Mouse (Mus musculus): ENCODE measurements around the gene Rab11fip3. TPM values are rescaled to one million over a fixed set of nuclear protein-coding genes. Genes with fewer than 3 reads are reported as not detected.
A peak's percentile ranks its signal among the peaks of the same experiment; 100 is the strongest.
"Not testable (repeated sequence)": the region's sequence is repeated elsewhere in the genome, so short reads cannot be mapped to it uniquely, and the experiment has no call there.

Rab11fip3 gene
- polyA plus RNA-seq (2014; fragmentation: Nextera tagmentation; extraction: Ambion mirVana): 27.4 and 28.6 TPM in 2 replicates

GRCm38 (mm10) chr17:26068831-26069739 lies at the start of gene Rab11fip3:
Gene Rab11fip3, minus strand, starts transcription at chr17:26069555.
- Histone ChIP-seq H3K27ac (replicated peaks; ENCODE audit: low read depth, low read length) (peak within 1 kb of the TSS; percentile 95), H3K4me1 (ENCODE audit: control insufficient read depth, insufficient read depth, low read length) (peaks cover 37% of the 10 kb centered on the region), H3K9me3 (ENCODE audit: control insufficient read depth, low read length) (no peaks in the 10 kb centered on the region), H3K4me3 (replicated peaks; ENCODE audit: low read depth, low read length) (peak within 1 kb of the TSS; percentile 83), H3K36me3 (ENCODE audit: control insufficient read depth, insufficient read depth, low read length) (peaks cover 11% of the 10 kb centered on the region), H3K9ac (replicated peaks; ENCODE audit: low read length) (peak within 1 kb of the TSS; percentile 91), H3K27me3 (ENCODE audit: control insufficient read depth, insufficient read depth, low read length) (no peaks in the 10 kb centered on the region), H3K4me2 (ENCODE audit: low read length) (peak within 1 kb of the TSS; percentile 100)
- DNase-seq: peak; percentile 97
- WGBS: under 1% methylated on average over 89 of the region's 94 CpGs
- peak; percentile 94 for ATAC-seq (ENCODE audit: low FRiP score, low TSS enrichment)

GRCm38 (mm10) chr17:26116503-26117258 lies 47.3 kb upstream of the Rab11fip3 start:
- Histone ChIP-seq H3K27ac (replicated peaks; ENCODE audit: low read depth, low read length) (no peak overlapping the region), H3K9ac (replicated peaks; ENCODE audit: low read length) (no peak overlapping the region), H3K4me1 (ENCODE audit: control insufficient read depth, insufficient read depth, low read length) (peaks cover 5% of the 10 kb centered on the region), H3K4me2 (ENCODE audit: low read length) (no peak overlapping the region), H3K36me3 (ENCODE audit: control insufficient read depth, insufficient read depth, low read length) (no peaks in the 10 kb centered on the region), H3K27me3 (ENCODE audit: control insufficient read depth, insufficient read depth, low read length) (peaks cover 41% of the 10 kb centered on the region), H3K9me3 (ENCODE audit: control insufficient read depth, low read length) (no peaks in the 10 kb centered on the region), H3K4me3 (replicated peaks; ENCODE audit: low read depth, low read length) (no peak overlapping the region)
- DNase-seq (no peak), ATAC-seq (ENCODE audit: low FRiP score, low TSS enrichment) (no peak)
- WGBS: 87% methylated on average over 17 of the region's 17 CpGs

- H3K9ac ChIP-seq (replicated peaks; ENCODE audit: low read length): no peak overlapping the region
- no peak for DNase-seq
- H3K27me3 ChIP-seq (ENCODE audit: control insufficient read depth, insufficient read depth, low read length): peaks cover 48% of the 10 kb centered on the region
- peaks cover 5% of the 10 kb centered on the region for H3K4me1 ChIP-seq (ENCODE audit: control insufficient read depth, insufficient read depth, low read length)
- H3K4me3 ChIP-seq (replicated peaks; ENCODE audit: low read depth, low read length): no peak overlapping the region
- no peaks in the 10 kb centered on the region for H3K9me3 ChIP-seq (ENCODE audit: control insufficient read depth, low read length)
- H3K36me3 ChIP-seq (ENCODE audit: control insufficient read depth, insufficient read depth, low read length): no peaks in the 10 kb centered on the region
- H3K27ac ChIP-seq (replicated peaks; ENCODE audit: low read depth, low read length): no peak overlapping the region
- no peak overlapping the region for H3K4me2 ChIP-seq (ENCODE audit: low read length)
- ATAC-seq (ENCODE audit: low FRiP score, low TSS enrichment): no peak
- WGBS: 80% methylated on average over 3 of the region's 3 CpGs
Observed at GRCm38 (mm10) chr17:26115956-26116487, 46.7 kb upstream of the Rab11fip3 start.

- Histone ChIP-seq H3K9me3 (ENCODE audit: control insufficient read depth, low read length) (no peaks in the 10 kb centered on the region), H3K4me2 (ENCODE audit: low read length) (no peak overlapping the region), H3K4me1 (ENCODE audit: control insufficient read depth, insufficient read depth, low read length) (peaks cover 7% of the 10 kb centered on the region), H3K4me3 (replicated peaks; ENCODE audit: low read depth, low read length) (no peak overlapping the region), H3K9ac (replicated peaks; ENCODE audit: low read length) (no peak overlapping the region), H3K36me3 (ENCODE audit: control insufficient read depth, insufficient read depth, low read length) (no peaks in the 10 kb centered on the region), H3K27me3 (ENCODE audit: control insufficient read depth, insufficient read depth, low read length) (peaks cover 49% of the 10 kb centered on the region), H3K27ac (replicated peaks; ENCODE audit: low read depth, low read length) (no peak overlapping the region)
- ATAC-seq (ENCODE audit: low FRiP score, low TSS enrichment) (no peak), DNase-seq (no peak)
- 84% methylated on average over 7 of the region's 7 CpGs for WGBS
Observed at GRCm38 (mm10) chr17:26115205-26115898, 46.0 kb upstream of the Rab11fip3 start.

- H3K4me1 ChIP-seq (ENCODE audit: control insufficient read depth, insufficient read depth, low read length); H3K9me3 ChIP-seq (ENCODE audit: control insufficient read depth, low read length); H3K4me2 ChIP-seq (ENCODE audit: low read length); ATAC-seq (ENCODE audit: low FRiP score, low TSS enrichment); H3K36me3 ChIP-seq (ENCODE audit: control insufficient read depth, insufficient read depth, low read length); H3K9ac ChIP-seq (replicated peaks; ENCODE audit: low read length); H3K27ac ChIP-seq (replicated peaks; ENCODE audit: low read depth, low read length); DNase-seq; H3K4me3 ChIP-seq (replicated peaks; ENCODE audit: low read depth, low read length): not testable (repeated sequence)
- H3K27me3 ChIP-seq (ENCODE audit: control insufficient read depth, insufficient read depth, low read length): peaks cover 49% of the 10 kb centered on the region
- WGBS: 68% methylated on average over 7 of the region's 7 CpGs
Observed at GRCm38 (mm10) chr17:26114461-26114860, 45.1 kb upstream of the Rab11fip3 start.

GRCm38 (mm10) chr17:26114061-26114460 lies 44.7 kb upstream of the Rab11fip3 start:
- Histone ChIP-seq H3K36me3 (ENCODE audit: control insufficient read depth, insufficient read depth, low read length) (no peaks in the 10 kb centered on the region), H3K4me3 (replicated peaks; ENCODE audit: low read depth, low read length) (peak overlapping the region; percentile 70), H3K9ac (replicated peaks; ENCODE audit: low read length) (peak overlapping the region; percentile 83; the same call in 1 of the 2 replicates), H3K27me3 (ENCODE audit: control insufficient read depth, insufficient read depth, low read length) (peaks cover 49% of the 10 kb centered on the region), H3K4me2 (ENCODE audit: low read length) (peak overlapping the region; percentile 92), H3K4me1 (ENCODE audit: control insufficient read depth, insufficient read depth, low read length) (peaks cover 7% of the 10 kb centered on the region), H3K9me3 (ENCODE audit: control insufficient read depth, low read length) (no peaks in the 10 kb centered on the region), H3K27ac (replicated peaks; ENCODE audit: low read depth, low read length) (no peak overlapping the region)
- WGBS: 9% methylated on average over 8 of the region's 8 CpGs
- DNase-seq: no peak
- no peak for ATAC-seq (ENCODE audit: low FRiP score, low TSS enrichment)

GRCm38 (mm10) chr17:26113181-26113948 lies 44.0 kb upstream of the Rab11fip3 start, which contains the start of gene Tmem8:
Gene Tmem8, plus strand, starts transcription at chr17:26113299.
- WGBS: under 1% methylated on average over 68 of the region's 75 CpGs
- H3K4me3 ChIP-seq (replicated peaks; ENCODE audit: low read depth, low read length): peak within 1 kb of the TSS; percentile 70
- DNase-seq (peak; percentile 82), ATAC-seq (ENCODE audit: low FRiP score, low TSS enrichment) (peak; percentile 63)
- H3K27ac ChIP-seq (replicated peaks; ENCODE audit: low read depth, low read length): 0 out of 2 replicates have a peak within 1 kb of the TSS, but pooled peaks have one; percentile 41
- H3K9ac ChIP-seq (replicated peaks; ENCODE audit: low read length): peak within 1 kb of the TSS; percentile 83
- H3K27me3 ChIP-seq (ENCODE audit: control insufficient read depth, insufficient read depth, low read length): peaks cover 43% of the 10 kb centered on the region
- peaks cover 7% of the 10 kb centered on the region for H3K4me1 ChIP-seq (ENCODE audit: control insufficient read depth, insufficient read depth, low read length)
- no peaks in the 10 kb centered on the region for H3K9me3 ChIP-seq (ENCODE audit: control insufficient read depth, low read length)
- H3K4me2 ChIP-seq (ENCODE audit: low read length): peak within 1 kb of the TSS; percentile 92
- H3K36me3 ChIP-seq (ENCODE audit: control insufficient read depth, insufficient read depth, low read length): no peaks in the 10 kb centered on the region

Measured in midbrain, embryonic 14.5 days (tissue).